Mouse (Mus musculus): Measurements from ENCODE around the gene Rhox3e. TPM values are rescaled to one million over a fixed set of nuclear protein-coding genes. Genes with fewer than 3 reads are reported as not detected.

The Rhox3e gene
- not detected for polyA plus RNA-seq (2017; shearing (Covaris generic))

DNA sequence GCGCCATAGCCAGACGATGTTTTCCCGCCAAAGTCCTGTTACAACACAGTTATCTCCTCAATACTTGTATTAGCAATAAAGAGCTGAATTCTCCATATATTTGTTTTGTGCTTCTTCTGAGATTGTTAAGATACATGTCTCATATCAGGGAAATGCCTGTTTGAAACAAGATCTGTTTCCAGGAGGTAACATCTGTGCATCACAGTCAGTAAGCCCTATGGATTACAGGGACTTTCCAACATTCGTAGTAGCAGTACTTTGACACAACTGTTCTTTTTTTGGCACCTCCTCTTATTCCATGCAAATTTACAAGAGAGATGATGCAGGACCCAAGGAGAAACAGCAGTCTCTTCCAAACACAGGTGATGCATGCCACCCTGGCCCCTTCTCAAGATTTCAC lies at the start of gene Rhox3e:
TSS of gene Rhox3e (plus strand) at position 301 of the 400 bp plus-strand sequence.

DNA sequence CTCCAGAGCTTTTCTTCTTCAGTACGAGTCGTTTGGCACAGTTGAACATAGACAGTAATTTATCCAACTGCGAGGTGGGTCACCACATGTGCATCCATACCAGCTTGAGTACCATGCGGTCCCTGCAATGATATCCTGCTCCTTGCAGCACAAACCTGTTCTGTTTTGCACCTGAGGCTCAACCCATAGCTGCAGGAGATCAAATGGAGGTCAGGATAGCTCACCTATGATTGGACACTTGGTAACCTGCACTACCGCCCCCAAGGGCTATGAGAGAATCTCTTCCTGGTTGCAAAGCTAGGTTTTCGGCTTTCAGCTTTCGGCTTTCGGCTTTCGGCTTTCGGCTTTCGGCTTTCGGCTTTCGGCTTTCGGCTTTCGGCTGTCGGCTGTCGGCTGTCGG lies 27.8 kb upstream of the Rhox3e start, which contains the start of gene Rhox4d:
TSS of gene Rhox4d (plus strand) at position 301 of the 400 bp plus-strand sequence.

DNA sequence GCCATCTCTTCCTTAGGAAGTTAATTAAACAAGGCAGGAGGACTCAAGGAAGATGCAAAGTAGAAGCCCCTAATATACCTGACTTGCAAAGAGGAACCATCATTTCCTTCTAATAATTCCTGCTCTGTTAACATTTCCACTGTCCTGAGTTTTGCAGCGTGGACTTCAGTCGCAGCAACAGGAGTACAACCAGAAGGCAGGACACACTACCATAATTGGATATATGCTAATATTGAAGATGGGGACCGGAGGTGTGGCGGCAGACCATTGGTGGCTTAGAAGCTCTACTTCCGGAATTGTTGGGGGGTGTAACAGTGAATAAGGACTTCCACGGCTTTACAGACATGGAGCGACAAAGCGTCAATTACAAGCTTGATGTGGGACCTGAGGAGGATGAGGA lies 11.7 kb upstream of the Rhox3e start, which contains the start of gene Rhox2e:
TSS of gene Rhox2e (plus strand) at position 301 of the 400 bp plus-strand sequence.

DNA sequence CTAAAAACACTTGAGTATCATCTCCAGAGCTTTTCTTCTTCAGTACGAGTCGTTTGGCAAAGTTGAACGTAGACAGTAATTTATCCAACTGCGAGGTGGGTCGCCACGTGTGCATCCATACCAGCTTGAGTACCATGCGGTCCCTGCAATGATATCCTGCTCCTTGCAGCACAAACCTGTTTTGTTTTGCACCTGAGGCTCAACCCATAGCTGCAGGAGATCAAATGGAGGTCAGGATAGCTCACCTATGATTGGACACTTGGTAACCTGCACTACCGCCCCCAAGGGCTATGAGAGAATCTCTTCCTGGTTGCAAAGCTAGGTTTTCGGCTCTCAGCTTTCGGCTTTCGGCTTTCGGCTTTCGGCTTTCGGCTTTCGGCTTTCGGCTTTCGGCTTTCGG lies 15.3 kb downstream of the Rhox3e start, which contains the start of gene Rhox4e:
TSS of gene Rhox4e (plus strand) at position 301 of the 400 bp plus-strand sequence.

DNA sequence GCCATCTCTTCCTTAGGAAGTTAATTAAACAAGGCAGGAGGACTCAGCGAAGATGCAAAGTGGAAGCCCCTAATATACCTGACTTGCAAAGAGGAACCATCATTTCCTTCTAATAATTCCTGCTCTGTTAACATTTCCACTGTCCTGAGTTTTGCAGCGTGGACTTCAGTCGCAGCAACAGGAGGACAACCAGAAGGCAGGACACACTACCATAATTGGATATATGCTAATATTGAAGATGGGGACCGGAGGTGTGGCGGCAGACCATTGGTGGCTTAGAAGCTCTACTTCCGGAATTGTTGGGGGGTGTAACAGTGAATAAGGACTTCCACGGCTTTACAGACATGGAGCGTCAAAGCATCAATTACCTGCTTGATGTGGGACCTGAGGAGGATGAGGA lies 29.3 kb downstream of the Rhox3e start, which contains the start of gene Rhox2f:
TSS of gene Rhox2f (plus strand) at position 301 of the 400 bp plus-strand sequence.

DNA sequence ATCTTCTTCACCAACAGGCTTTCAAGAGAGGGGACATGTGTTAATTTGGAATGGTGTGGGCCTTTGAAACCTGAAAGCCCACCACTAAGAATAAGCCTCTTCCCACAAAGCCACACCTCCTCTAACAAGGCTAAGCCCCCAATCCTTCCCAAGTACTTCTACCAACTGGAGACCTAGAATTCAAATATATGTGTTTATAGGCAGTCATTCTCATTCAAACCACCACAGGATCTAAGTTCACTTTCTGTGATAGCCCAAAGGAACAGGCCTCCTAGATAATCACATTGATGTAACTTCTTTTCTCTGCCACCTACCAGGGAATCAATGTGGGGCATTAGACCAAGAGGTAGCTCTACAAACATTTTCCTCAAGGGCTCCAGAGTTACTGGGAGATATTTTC lies 38.9 kb downstream of the Rhox3e start, which contains the start of gene Rhox3f:
TSS of gene Rhox3f (plus strand) at position 301 of the 400 bp plus-strand sequence.

Other genes with a start within 250 kb of the Rhox3e start
- not detected for gene Rhox3a2, start 162.0 kb upstream of the Rhox3e start, polyA plus RNA-seq (2017; shearing (Covaris generic))
- not detected for gene Rhox4a2, start 151.2 kb upstream of the Rhox3e start, polyA plus RNA-seq (2017; shearing (Covaris generic))
- gene Rhox2b, start 130.0 kb upstream of the Rhox3e start, polyA plus RNA-seq (2017; shearing (Covaris generic)), result not detected
- not detected for gene Rhox4b, start 109.5 kb upstream of the Rhox3e start, polyA plus RNA-seq (2017; shearing (Covaris generic))
- gene Rhox2c, start 88.3 kb upstream of the Rhox3e start, polyA plus RNA-seq (2017; shearing (Covaris generic)), result not detected
- not detected for gene Rhox3c, start 83.4 kb upstream of the Rhox3e start, polyA plus RNA-seq (2017; shearing (Covaris generic))
- gene Rhox4c, start 61.7 kb upstream of the Rhox3e start, polyA plus RNA-seq (2017; shearing (Covaris generic)), result not detected
- not detected for gene Rhox2d, start 48.6 kb upstream of the Rhox3e start, polyA plus RNA-seq (2017; shearing (Covaris generic))
- 0.17 TPM for gene Rhox4d, start 27.7 kb upstream of the Rhox3e start, polyA plus RNA-seq (2017; shearing (Covaris generic))
- not detected for gene Rhox2e, start 11.6 kb upstream of the Rhox3e start, polyA plus RNA-seq (2017; shearing (Covaris generic))
- gene Rhox4e, start 15.4 kb downstream of the Rhox3e start, polyA plus RNA-seq (2017; shearing (Covaris generic)), result not detected
- not detected for gene Rhox2f, start 29.4 kb downstream of the Rhox3e start, polyA plus RNA-seq (2017; shearing (Covaris generic))
- not detected for gene Rhox3f, start 39.0 kb downstream of the Rhox3e start, polyA plus RNA-seq (2017; shearing (Covaris generic))
- gene Rhox4f, start 65.7 kb downstream of the Rhox3e start, polyA plus RNA-seq (2017; shearing (Covaris generic)), result not detected
- gene Rhox3g, start 86.6 kb downstream of the Rhox3e start, polyA plus RNA-seq (2017; shearing (Covaris generic)), result not detected
- gene Rhox2g, start 101.5 kb downstream of the Rhox3e start, polyA plus RNA-seq (2017; shearing (Covaris generic)), result not detected
- not detected for gene Rhox4g, start 109.3 kb downstream of the Rhox3e start, polyA plus RNA-seq (2017; shearing (Covaris generic))
- gene Rhox3h, start 126.7 kb downstream of the Rhox3e start, polyA plus RNA-seq (2017; shearing (Covaris generic)), result not detected
- gene Rhox2h, start 131.3 kb downstream of the Rhox3e start, polyA plus RNA-seq (2017; shearing (Covaris generic)), result not detected

Data from CD4-positive, CD25-positive, alpha-beta regulatory T cell, adult 9 weeks (primary cell).